Mouse (Mus musculus) left cerebral cortex, postnatal 36 days (tissue): ENCODE measurements around the gene Rnf43. TPM values are rescaled to one million over a fixed set of nuclear protein-coding genes. Genes with fewer than 3 reads are reported as not detected.

Experiments
- DNase-seq, 2 experiments: peaks; one replicate each; pipeline ENCODE4 v3.0.0; 2021 to 2022; ENCODE audit warnings: low spot score in 2 of 2, mixed read lengths in 1 of 2
- intact Hi-C: fragments of 180-260 bp; cut with DNase I; formaldehyde crosslinking; loops from one replicate; pipeline ENCODE4 v1.15.1; 2025
- total RNA-seq, 2 experiments: library from RNA; stranded (reverse); gene quantifications; 2 replicates each; pipeline ENCODE4 v1.2.3; 2021

Rnf43 gene
- total RNA-seq, 2 experiments from 2014 or later, result 2.8 to 2.9 TPM

DNA sequence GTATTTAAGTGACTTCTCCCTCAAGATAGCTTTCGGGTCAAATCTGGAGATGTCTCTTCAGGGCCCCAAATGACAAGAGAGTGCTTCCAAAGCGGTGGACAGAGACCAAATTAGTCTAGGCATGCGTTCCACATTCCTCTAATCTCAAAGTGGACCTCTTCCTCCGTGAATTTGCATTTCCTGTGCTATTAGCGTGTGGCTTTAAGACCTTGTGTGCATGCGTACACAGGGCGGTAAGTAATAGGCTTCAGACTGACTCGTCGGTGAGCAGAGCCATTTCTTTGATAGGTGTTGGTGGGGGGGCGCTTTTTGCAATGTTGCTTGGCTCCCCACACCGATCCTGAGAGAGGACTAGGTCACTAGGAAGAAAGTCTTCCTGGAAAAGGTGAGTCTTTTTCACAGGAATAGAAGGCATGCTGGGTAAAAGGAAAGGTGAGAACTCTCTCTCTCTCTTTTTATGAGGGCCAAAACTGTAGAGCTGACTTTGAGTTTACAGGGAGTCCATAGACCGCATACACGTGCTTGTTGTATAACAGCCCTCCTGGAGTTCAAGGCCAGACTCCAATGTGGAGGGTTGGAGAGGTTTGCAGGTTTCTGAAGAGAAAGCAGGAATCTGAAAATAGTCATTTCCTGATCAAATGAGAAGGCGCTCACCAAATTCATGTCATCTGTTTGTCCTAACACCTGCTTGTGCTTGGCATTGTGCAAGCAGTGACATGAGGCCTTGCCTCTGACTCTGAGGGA lies 39.5 kb downstream of the Rnf43 start:
- intact Hi-C loops, result no loop called here
- no peak for DNase-seq

DNA sequence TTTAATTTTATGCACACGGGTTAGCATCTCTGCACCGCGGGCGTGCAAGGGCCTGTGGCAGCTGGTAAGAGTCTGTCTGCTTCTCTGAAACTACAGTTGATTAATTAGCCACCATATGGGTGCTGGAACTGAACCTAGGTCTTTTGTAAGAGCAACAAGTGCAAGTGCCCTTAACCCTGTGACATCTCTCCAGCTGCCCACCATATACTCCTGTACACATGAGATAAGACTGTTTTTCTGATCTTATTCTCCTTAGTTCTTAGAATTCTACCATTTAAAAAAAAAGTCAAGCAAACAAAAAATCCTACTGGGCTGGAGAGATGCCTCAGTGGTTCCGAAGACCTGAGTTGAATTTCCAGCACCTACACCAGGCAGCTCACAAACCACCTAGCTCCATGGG lies 41.1 kb downstream of the Rnf43 start:
- DNase-seq, result no peak
- intact Hi-C loops, result no loop called here

DNA sequence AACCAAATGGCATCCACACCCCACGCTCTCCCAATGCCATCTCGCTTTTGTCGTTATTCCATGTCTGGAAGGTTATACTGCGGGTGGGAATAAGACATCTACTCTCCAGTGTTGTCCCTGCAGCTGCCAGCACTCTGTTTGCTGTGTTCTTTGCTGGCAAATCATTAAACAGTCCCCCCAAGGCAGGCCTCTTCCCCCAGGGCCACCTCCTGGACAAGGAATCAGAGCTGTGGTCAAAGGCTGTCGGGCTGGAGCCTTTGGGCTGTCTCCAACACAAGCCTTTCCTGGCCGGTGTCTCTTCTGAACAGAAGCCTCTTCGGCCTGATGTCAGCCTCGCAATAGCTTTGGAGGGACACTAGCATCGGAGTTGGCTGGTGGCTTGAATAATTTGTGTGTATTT lies 41.8 kb downstream of the Rnf43 start:
- no peak for DNase-seq
- intact Hi-C loops, result no loop called here

DNA sequence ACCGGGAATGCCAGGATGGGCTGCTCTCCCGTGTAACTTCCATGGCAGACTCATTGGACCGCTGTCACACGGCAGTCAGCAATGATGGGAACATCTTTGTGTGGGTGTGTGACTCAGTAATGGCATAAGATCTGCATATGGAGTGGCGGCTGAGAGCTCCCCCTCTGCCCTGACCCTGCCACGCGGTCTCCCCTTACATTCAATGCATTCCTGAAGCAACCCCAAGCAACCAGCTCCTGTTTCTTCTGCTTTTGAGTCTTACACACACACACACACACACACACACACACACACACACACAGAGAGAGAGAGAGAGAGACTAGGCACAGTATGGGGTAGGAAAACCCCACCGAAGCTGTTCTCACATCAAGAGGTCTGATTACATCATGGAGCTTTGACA lies 45.0 kb downstream of the Rnf43 start:
- intact Hi-C loops, result loop anchor here (5.0 kb wide), 1 partner anchor 35 kb away; no protein-coding TSS in a partner anchor
- no peak for DNase-seq

DNA sequence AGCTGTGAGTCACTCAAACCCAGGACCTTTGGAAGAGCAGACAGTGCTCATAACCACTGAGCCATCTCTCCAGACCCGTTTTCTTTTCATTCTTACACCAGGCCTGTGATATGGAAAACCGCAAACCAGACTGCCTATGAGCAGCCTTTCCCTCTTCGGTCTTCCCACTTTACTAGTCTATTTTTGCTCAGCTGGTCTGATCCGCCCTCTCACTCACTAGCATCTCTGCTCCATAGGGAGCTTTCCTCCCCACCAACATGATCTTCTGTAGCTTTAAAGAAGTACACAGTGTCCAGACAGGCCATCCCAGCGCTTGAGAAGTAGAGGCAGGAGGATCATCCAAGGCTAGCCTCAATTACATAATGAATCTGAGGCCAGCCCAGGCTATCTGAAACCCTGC lies 46.5 kb downstream of the Rnf43 start:
- intact Hi-C loops, result loop anchor here (5.0 kb wide), 1 partner anchor 37 kb away; no protein-coding TSS in a partner anchor
- DNase-seq, result no peak

DNA sequence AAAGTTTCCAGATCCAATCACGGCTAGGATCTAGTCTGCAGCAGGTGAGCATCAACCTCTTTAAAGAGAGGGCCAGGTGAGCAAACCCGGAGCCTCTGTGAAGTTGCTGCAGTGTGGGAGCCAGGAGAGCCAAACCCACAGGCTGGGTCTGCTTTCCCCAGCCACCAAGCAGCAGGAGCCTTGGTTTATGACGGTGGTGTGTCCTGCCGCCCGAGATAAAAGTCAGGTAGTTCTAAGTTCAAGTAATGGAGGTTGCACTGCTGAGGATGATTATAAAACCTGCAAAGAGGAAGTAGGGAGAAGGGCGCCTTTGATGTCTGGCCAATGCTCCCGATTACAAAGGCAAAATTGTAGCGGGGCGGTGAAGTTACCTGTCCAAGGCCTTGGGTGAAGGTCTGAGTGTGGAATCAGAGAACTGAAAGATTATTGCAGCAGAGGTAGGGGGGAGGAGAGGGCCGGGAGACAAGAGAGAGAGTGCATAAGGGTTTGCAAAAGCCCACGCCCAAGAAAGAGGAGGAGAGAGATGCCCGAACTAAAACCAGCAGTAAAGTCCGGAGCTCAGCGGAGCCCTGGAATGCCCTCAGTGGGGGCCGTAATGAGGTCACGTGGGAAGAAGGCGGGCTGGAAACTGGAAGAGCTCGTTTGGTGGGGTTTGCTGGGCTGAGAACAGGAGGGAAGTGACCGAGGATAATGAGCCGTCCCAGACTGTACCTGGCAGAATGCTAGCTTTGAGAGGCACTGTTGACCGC lies 47.2 kb downstream of the Rnf43 start:
- DNase-seq, result no peak
- intact Hi-C loops, result loop anchor here (5.0 kb wide), 1 partner anchor 37 kb away; no protein-coding TSS in a partner anchor

DNA sequence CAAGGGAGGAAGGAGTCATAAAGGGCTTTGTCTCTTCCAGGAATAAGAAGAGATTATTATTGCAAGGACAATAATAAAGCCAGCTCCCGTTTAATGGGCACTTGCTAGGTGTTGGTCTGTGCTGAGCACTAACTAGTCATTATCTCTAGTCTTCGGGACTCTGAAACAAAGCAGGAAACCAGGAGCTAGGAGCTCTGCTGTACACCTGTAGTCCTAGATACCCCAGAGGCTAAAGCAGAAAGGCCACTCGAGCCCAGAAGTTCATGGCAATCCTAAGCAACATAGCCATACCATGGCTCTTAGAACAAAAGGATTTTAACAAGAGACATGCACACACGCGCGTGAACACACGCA lies 47.7 kb downstream of the Rnf43 start:
- DNase-seq, result no peak
- intact Hi-C loops, result no loop called here

DNA sequence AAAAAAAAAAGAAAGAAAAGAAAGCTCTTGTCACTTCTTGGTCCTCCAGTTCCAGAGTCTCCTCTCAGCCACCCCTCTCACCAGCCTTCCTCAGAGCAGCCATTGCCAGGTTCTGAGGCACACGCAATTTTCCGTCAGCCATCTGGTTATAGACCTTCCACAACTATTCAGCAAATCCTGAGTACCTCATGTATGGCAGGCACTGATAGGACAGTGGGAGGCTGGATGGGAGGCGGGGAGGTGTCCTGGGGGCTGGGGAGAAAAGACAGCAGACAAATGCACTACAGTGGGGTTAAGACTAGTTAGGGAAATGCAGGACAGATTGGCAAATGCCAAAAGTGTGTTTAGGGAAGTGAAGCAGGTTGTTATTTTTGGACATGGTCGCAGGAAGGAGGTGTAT lies 49.7 kb downstream of the Rnf43 start:
- DNase-seq, result no peak
- intact Hi-C loops, result no loop called here

DNA sequence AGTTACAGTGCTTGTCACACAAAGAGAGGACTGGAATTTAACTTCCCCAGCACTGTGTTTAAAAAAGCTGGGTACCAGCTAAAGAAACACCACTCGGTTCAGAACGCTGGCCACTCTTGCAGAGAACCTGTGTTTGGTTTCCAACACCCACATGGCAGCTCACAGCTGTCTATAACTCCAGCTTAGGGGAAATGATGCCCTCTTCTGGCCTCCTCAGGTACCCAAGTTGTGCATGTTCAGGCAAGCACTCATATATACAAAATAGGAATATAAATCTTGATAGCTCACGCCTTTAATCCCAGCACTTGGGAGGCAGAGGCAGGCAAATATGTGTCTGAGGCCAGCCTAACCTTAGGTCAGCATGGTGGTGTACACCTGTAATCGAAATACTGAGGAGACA lies 53.5 kb downstream of the Rnf43 start:
- intact Hi-C loops, result no loop called here
- no peak for DNase-seq

DNA sequence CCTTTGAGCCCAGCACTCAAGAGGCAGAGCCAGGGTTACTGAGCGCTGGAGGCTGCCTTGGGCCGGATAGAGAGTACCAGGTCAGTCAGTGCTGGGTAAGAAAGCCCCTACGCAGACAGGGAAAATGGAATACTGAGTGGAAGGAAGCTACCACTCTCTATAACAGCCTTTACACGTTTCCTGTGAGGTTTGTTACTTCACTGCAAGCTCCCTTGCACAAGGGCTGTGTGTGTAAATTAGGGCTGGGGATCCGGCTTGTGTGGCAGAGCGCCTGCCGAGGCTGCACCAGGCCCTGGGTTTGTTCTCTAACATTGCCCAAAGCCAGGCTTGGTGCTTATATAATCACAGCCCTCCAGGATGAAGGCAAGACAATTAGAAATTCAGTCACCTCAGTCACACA lies 57.0 kb downstream of the Rnf43 start:
- DNase-seq, result no peak
- intact Hi-C loops, result no loop called here

DNA sequence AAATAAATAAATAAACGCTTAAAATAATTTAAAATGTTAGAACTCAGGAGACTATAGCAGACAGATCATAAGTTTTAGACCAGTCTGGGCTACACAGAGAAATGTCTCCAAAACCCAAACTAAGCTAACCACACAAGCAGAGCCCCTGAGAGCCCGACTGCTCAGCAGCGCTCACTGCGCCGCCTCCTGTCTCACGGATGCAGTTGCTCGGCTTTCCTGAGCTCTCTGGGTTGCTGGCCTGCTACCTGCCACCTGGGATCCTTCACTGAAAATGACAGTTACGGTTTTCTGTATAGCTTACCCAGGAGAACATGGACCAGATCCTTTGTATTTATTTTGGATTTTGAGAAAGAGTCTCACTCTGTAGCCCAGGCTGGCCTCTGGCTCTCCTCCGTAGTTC lies 57.8 kb downstream of the Rnf43 start:
- DNase-seq, result no peak
- intact Hi-C loops, result no loop called here

DNA sequence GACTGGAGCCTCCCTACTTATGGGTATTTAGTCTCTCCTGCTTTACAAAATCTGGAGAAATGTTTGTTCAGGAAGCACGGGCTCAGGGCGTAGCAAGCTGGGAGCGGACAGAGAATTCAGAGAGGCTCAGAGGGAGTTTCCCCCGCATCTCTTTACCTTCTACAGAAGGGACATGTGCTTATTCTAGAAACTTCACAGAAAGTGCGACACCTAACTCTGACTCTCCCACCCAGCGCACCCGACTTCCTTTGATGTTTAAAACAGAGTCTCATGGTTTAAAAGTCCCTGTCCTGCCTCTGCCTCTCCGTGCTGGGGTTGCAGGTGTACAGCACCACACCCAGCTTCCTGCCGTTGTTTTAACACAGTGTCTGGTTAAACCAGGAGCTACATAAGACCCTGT lies 58.3 kb downstream of the Rnf43 start:
- intact Hi-C loops, result no loop called here
- DNase-seq, result no peak

DNA sequence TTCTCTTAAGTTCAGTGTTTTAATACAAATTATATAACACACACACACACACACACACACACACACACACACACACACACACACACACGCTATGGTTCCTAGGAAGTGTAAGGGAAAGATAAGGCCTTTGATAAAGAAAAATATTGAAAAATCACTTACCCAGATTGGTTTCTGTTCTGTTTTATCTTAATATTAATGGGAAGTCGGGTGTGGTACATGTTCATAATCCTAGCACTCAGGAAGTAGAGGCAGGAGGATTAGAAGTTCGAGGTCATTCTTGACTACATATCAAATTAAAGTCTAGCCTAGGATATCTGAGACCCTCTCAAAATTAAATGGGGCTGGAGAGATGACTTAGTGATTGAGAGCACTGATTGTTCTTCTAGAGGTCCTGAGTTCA lies 59.6 kb downstream of the Rnf43 start:
- no peak for DNase-seq

DNA sequence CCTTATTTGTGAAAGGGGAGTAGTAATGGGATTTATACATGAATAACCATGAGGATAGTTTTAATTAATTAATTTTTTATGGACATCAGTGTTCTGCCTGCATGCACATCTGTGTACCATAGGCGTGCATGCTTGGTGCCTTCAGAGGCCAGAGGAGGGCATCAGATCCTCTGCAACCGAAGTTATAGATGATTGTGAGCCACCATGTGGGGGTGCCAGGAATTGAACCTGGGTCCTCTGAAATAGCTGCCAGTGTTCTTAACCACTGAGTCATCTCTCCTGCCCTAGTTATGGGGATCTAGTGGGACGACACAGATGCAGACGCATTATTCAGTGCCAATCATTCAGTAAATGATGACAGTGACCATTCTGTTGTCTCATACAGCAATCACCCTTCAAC lies 60.4 kb downstream of the Rnf43 start:
- intact Hi-C loops, result no loop called here
- DNase-seq, result no peak

More for the DNA sequence above, 59.6 kb downstream of the Rnf43 start:
- intact Hi-C loops, result no loop called here

DNA sequence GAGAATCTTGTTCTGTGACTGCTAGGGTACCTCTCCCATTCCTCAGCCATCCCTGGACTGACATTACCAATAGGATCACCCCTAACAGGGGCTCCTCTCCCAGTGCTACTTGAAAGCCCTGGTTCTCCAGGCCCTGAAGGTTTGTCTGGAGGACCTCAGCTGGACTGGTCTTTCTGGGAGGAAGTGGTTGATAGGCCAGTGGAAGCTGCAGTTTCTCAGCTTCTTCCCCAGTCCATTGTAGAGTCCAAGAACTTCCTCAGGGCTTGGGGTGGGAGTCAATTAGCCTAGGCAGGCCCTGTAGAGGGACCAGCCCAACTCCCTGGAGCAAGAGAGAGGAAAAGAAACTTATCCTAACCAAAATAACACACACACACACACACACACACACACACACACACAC lies 63.0 kb downstream of the Rnf43 start:
- intact Hi-C loops, result no loop called here

DNA sequence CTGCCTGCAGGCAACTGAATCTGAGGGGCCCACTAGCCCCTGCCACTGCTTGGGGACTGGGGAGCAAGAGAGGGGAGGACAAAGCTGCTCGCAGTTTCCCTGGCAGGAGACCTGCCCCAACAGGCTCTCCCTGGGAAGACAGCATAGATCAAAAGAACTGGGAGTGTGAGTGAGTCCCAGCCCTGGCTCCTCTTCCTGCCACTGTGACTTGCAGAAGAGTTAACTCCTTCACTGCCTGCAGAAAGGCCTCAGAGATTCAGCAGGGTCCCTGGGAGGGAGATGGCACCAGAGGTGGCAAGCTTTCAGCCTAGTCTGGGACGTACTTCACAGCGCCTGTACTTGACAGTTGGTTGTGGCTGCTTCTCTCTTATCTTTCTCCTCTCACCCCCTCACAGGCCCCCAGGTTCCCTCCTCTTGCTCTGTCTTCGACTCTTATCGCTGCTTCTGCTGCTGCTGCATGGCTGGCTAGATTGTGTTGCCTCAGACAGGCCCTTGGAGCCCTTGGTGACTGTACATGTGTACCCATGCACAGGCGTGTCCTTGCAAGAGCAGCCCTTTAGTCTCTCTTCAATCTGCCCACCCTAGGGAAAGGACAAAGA lies 63.5 kb downstream of the Rnf43 start:
- intact Hi-C loops, result no loop called here
- no peak for DNase-seq

More for the DNA sequence above, 63.0 kb downstream of the Rnf43 start:
- DNase-seq, result no peak

DNA sequence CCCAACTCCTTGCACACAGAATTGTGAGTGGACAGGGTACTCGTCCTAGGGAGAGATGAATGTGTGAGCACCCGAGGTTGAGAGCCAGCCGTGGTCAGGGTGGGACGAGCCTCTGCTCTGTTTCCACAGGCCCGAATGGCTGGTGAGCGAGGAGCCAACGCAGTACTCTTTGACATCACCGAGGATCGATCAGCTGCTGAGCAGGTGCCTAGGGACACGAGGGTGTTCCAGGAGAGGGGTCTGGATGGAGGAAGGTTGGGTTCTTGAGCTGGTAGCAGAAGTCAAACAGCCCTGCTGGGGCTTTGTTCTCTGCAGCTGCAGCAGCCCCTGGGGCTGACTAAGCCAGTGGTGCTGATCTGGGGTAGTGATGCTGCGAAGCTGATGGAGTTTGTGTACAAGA lies 64.5 kb downstream of the Rnf43 start:
- intact Hi-C loops, result no loop called here
- DNase-seq, result no peak

DNA sequence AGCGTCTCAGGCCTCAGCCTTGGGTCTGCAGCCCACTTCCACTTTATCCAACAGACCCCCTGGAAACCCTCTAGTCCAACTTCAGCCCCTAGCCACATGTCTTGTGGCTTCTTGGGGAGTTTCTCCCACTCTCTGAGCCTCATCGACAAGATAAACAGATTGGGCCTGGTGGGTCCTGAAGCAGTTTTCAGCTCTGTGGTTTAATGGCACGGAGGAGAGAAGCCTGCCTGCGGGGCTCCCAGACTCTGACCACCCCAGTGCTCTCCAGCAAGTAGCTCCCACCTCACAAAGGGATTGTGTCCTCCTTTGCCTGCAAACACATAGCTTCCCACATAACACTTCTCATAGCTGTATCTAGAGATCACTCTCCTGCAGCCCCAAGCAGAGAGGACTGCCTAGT lies 64.9 kb downstream of the Rnf43 start:
- intact Hi-C loops, result no loop called here
- no peak for DNase-seq

DNA sequence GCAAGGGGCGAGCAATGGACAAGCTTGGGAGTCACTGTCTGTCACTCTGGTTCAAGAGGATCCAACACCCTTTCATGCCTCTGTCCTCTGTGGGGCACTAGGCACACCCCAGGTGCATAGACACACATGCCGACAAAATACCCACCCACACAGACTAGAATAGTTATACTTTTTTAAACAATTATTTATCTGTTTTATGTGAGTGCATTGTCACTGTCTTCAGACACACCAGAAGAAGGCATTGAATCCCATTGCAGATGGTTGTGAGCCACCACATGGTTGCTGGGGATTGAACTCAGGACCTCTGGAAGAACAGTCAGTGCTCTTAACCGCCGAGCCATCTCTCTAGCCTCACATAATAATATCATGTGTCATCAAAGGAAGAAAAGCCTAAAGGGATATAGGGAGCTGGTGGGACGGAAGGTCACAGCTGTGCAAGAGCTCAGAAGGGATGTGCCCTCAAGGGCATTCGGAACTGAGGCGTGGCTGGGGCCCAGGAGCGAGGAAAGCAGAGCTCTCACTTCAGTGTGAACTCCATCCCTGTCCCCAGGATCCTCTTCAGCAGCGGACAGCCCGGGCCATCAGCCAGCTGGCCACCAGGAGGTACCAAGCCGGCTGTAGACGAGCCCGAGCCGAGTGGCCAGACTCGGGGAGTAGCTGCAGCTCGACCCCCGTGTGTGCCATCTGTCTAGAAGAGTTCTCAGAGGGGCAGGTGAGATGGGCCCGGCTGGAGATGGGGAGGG lies 66.5 kb downstream of the Rnf43 start:
- DNase-seq, result no peak
- intact Hi-C loops, result no loop called here

DNA sequence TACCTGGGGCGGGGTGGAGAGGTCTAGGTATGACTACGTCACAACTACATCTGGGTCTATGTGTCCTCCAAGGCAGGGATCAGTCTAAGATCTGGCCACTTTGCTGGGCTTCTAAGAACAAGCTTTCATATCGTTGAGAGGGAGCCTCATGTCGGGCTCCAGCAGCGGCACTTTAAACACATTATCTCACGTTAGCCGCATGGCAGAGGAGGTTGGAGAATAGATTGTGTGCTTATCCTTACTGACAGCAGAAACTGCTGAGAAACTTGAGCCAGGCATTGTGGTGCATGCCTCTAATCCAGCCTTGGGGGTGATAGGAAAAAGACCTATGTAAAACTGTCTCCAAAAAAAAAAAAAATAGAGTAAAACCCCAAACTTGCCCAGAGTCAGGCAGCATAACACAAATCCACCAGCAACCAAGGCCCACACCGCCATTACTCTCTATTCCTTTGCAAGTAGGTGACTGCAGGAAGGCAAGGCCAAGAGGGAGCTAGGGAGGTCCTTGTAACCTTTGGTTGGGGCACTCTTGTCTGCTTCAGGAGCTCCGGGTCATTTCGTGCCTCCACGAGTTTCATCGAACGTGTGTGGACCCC lies 67.2 kb downstream of the Rnf43 start:
- no peak for DNase-seq
- intact Hi-C loops, result no loop called here
